Mouse (Mus musculus): ENCODE measurements at regions not wholly inside any gene's neighbourhood (a gene's known extent, or its start where the extent isn't known, plus 50 kb on each side); places are given as distances from the start of the nearest gene placed in this dataset.

DNA sequence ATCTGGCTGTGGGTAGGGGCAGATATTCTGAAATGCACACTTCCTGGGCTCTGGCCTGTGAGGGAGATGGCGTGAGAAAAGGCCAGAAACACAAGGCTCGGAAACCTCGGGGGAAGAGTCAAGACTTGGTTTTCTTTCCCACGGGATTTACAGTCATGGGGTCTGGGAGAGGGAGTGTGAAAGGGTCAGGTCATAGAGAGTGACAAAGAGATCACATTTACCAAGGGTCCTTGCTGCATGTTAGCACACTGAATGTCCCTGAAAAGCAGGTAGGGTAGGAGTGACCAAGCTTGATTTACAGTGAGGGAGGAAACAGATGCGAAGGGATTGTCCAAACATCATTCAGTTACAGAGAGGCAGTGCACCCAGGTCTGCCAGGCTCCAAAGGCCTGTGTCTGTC, 156.0 kb downstream of the Efnb1 start:
- DNase-seq (ENCODE audit: extremely low read depth, low read depth), result no peak

DNA sequence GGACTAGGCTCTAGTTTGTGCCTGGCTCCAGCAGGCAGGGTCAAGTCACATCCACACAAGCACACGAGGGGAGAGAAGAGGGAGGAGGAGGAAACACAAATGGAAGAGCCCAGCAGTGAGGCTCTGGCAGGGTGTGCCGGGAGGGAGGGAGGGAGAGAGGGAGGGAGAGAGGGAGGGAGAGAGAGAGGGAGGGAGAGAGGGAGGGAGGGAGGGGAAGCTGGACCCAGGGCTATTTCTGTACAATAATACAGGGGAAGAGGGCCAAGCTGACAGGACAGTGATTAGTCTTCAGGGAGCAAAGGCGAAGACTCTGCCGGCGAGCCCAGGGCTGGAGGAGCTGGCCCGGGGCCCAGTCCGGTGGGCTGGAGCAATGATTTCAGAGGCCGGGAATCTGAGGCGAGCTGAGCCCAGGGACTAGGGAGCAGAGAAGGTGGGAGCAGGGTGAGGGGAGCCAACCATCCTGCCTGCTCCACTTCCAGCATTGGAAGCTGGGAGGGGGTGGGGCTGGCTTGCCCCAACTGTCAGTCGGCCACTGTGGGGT, 155.6 kb downstream of the Efnb1 start:
- no peak for DNase-seq (ENCODE audit: extremely low read depth, low read depth)

DNA sequence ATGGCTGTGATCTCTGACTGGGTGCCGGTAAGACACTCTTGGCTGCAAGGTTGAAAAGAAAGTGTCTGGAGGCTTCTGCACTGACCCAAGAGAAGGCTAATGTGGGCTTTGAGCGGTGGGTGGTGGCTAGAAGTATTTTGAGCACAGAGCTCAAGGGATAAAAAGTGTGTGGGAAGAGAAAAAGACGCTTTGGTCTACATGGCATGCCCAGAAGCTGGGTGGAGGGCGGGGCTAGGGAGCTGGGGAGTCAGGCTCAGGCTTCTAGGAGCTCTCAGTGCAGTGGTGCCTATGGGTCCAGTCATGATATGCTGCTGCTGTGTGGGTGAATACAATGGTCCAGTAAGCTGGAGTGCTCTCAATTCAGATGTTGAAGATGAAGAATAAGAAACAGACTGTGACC, 152.1 kb downstream of the Efnb1 start:
- DNase-seq (ENCODE audit: extremely low read depth, low read depth), result no peak

DNA sequence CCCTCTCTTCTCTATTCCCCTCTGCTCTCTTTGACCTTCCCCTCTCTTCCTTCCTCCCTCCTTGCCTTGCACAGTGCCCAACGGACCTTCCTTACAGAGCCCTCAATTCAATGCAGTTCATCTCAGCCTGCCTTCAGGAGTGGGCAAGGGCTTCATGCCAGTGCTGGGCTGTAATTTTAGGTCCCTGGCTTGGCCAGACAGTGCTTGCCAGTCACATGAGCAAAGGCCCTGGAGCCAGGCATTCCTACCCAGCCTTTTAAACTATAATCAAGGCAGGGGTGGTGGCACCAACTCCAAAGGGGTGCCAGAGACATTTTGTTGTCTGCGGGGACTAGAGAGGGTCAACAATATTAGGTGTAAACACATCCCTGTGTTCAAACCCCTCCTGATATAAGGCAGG, 150.9 kb downstream of the Efnb1 start:
- DNase-seq (ENCODE audit: extremely low read depth, low read depth), result no peak

DNA sequence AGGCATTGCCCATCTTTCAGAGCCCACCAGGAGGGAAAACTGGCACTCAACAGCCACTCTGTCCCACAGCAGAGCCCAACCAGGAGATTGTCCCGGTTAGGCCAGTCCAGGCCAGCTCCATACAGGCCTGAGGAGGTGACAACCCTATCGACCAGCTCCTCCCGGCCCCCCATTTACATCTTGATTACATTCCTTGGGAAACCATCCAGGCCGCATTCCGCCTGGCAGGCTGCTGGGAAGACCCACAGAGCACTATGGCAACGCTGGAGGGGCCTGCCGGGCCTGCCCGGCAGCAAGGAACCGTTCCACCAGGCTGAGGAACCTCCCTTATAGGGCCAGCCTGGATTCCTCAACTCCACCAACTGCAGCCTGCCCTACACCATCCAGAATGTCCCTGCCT, 149.7 kb downstream of the Efnb1 start:
- no peak for DNase-seq (ENCODE audit: extremely low read depth, low read depth)

- no peak for DNase-seq (ENCODE audit: extremely low read depth, low read depth)
Measured at GRCm38 (mm10) chrX:99280991-99281390, 145.1 kb downstream of the Efnb1 start.

GRCm38 (mm10) chrX:99280543-99280942, 144.6 kb downstream of the Efnb1 start:
- no peak for DNase-seq (ENCODE audit: extremely low read depth, low read depth)

DNA sequence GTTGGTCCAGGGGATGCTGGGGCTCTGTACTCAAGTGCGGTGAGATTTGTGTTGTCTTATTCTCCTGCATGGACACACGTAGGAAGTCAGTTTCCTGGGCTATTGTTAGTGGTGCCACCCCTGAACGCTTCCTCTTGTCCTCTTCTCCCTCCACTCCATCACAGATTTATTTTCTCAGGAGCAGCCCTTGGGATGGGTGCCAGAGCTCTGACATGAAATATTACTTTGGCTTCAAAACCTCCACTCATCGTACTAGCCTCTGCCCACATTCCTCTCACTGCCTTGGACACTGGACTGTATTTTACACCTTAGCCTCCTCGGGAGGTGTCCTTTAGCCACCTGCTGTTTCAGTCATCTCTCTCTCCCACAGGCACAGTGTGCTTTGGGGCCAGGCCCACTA, 139.6 kb downstream of the Efnb1 start:
- DNase-seq (ENCODE audit: extremely low read depth, low read depth), result no peak

DNA sequence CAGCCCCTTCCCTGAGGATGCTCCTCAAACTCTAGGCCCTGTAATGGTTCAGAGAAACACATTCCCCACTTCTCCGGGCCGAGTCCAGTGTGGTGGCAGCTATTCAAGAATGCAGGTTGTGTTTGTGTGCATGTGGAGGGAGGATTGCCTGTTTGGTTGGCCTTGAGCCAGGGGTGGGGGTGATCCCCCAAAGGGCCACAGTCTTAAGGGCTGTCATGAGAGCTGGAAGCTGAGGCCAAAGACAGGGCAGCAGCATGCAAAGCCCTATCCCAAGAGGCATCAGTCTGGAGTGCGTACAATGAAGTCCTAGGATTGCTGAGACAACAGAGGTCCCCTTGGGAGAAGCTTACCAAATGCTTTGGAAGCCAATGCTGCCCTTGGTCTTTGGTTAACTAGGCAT, 136.0 kb downstream of the Efnb1 start:
- no peak for DNase-seq (ENCODE audit: extremely low read depth, low read depth)

- no peak for DNase-seq (ENCODE audit: extremely low read depth, low read depth)
Measured at GRCm38 (mm10) chrX:99249038-99249607, 113.2 kb downstream of the Efnb1 start.

- no peak for DNase-seq (ENCODE audit: extremely low read depth, low read depth)
Measured at GRCm38 (mm10) chrX:99248181-99248580, 112.3 kb downstream of the Efnb1 start.

DNA sequence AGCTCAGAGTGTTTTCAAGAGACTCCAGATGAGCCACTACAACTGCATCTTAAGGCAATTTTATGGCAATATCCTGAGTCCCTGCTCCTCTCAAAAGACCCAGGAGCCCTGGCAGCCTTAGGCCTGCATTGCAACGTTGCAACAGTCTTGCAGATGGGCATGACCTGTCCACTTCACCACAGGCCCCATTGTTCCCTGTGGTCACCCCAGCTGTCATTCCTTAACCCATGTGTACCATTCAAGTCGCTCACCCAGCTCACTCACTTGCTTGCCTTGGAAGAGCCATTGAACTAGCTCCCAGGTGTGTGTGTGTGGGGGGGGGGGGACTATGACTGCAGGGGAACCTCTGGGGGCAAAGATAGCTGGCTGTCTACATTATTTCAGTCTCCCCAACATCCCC, 110.8 kb downstream of the Efnb1 start:
- no peak for DNase-seq (ENCODE audit: extremely low read depth, low read depth)

- no peak for DNase-seq (ENCODE audit: extremely low read depth, low read depth)
Measured at GRCm38 (mm10) chrX:99246051-99246450, 110.1 kb downstream of the Efnb1 start.

DNA sequence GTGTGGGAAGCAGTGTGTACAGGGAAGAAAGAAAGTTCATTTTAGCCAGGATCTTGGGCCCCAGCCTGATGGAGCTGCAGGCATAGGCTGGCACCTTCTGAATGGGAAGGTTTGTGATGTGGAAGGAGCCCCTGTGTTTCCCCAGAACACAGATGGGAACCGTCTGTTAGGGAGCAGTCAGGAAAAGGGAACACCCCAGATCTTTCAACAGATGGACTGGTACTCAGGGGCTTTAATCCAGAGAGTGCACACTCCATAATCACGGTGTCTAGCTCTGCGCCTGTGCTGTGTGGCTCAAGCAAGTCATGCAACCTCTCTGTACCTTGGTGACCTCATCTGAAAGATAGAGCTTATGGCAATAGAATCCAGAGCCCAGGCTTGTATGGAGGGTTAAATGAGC, 109.6 kb downstream of the Efnb1 start:
- no peak for DNase-seq (ENCODE audit: extremely low read depth, low read depth)

- DNase-seq (ENCODE audit: extremely low read depth, low read depth), result no peak
Measured at GRCm38 (mm10) chrX:99243251-99243650, 107.3 kb downstream of the Efnb1 start.

DNA sequence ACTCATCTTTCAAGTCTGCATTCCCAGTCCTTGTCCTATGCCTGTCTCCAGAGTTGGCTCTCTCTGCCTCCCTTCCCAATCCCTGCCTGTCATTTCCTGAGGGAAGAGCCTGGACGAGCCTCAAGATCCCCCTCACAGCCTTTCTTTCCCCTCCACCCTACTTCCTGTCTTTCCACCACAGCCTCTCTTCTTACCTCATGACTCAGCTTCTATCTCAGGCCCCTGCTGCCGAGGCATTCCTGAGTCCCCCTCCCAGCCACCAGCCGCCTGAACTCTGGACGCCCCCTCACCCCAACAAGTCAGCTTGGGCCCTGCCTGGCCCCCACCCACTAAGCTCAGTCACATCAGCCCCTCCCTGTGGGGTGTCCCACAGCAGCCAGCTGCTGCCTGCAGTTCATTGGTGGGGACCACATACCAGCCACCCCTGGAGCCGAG, 105.8 kb downstream of the Efnb1 start:
- no peak for DNase-seq (ENCODE audit: extremely low read depth, low read depth)

DNA sequence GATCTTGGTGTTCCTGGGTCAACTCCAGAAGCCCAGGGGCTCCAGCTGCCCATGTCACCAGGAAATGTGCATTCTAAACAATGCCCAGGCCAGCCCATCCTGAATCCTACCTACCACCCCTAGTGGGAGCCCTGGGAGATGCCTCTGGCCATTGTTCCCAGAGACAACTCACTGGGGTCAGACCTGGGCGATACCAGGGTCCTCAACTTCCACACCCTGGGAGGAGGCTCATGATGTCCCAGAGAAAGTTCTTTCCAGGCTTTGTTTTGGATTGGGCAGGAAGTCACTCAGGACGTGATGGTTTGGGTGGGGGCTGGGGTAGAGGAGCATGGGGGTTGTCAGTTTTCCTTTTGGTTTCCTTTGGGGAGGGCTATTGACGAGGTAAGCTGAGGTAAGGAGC, 97.1 kb downstream of the Efnb1 start:
- DNase-seq (ENCODE audit: extremely low read depth, low read depth), result no peak

DNA sequence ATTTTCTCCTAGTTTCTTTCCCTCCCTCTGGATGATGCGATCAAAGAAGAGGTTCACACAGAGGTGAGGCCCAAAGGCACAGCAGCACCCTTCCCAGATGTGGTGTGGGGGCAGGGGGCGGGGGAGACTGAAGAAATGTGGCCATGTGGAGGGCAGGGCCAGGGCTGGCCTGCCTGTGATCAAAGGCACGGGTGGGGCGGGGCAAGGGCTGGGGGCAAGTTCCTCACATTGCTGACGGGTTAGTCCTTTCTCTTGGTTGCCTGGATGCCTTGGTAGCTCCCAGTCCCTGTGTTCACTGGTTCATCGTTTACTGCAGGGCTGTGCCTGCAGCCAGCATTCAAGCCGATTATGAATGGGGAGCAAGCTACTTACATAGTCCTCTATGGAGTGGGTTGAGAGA, 96.4 kb downstream of the Efnb1 start:
- DNase-seq (ENCODE audit: extremely low read depth, low read depth), result no peak

GRCm38 (mm10) chrX:99225111-99225752, 89.3 kb downstream of the Efnb1 start:
- no peak for DNase-seq (ENCODE audit: extremely low read depth, low read depth)

DNA sequence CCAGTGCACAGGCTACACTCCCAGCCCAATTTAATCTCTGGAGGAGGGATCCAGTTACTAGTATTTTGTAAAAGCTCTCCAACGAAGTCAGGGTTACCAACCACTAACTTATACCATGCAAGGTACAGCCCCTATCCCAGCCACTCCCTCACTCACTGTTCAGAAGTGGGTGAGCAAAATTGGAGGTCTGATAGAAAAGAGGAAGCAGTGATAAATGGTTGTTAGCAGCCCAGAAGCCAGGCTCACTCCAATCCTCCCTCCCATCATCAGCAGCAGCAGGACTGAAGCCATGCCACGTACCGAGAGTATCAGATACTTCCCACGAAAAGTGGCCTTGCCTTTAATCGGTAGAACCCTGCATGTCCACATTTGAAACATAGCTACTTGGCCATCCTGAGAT, 86.1 kb downstream of the Efnb1 start:
- DNase-seq (ENCODE audit: extremely low read depth, low read depth), result peak; percentile 30

DNA sequence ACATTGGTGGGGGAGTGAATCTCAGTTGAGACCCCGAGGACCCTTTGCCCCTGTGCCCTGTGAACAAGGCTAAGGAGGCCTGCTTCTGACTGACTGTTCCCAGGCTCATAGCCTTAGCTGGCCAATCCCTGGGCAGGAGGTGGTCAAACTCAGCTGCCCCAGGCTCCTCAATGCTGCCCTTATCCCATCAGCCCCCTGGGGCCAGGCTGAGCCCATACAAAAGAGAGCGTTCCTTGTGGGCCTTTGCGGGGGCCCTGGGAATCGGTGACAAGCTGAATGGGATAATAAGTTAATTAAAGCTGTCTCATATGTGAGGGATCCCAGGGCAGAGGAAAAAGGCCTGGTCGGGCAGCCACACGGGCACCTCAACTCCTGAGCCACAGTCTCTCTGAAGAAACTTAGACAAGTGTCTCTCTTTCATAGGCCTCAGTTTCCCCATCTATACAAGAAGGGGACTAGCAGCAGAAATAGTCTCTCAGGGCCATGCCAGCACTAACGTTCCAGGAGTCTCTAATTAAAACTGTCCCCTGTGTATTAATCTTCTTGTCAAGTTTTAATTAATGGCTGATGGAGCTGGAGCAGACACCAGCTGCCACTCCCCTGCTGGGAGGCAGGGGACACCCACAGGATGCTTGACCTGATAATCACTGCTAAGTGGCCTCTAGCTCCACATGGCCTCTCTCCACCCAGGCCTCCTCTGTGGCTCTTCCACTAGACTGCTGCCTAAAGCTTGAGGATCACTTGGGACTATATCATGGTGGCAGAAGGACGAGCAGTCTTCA, 84.9 kb downstream of the Efnb1 start:
- DNase-seq (ENCODE audit: extremely low read depth, low read depth), result no peak

- DNase-seq (ENCODE audit: extremely low read depth, low read depth), result no peak
Measured at GRCm38 (mm10) chrX:99218213-99218612, 82.3 kb downstream of the Efnb1 start.

Data from MEL-GATA-1-ER (cell line).